Mouse (Mus musculus) cerebral cortex, adult 2 months (tissue): ENCODE measurements around the gene Fnip2.

Experiments used
- WGBS: fragments of 180-500 bp; shearing (Covaris S2); methylation state at CpG from one replicate; pipeline ENCODE4 v1.1.7; 2018; 5-methylcytosine and 5-hydroxymethylcytosine counted together

Gene Fnip2

DNA sequence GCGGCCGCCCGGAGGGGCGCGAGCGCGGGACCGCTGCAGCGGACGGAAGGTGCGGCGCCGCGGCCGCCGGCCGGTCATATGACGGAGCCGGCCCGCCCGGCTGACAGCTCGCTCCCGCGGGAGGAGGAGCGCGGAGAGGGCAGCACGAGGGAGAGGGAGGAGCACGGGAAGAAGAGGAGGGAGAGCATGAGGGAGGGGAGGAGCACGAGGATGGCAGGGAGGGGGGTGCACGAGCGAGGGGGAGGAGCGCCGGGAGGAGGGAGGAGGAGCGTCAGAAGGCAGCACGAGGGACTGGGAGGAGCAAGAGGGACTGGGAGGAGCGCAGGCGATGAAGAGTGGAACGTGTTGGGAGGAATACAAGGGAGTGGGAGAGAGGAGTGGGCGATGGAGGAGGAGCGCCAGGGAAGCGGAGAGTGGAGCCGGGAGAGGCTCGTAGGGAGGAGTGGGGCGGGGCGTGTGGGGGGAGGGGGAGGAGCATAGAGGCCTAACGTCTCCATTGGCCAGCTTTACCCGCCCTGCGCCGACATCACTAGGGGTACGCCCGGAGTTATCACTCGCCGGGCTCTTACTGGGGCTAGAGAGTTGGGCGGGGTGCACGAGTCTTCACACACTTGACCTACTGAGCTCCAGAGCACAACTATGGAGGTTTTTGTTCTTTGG is at the start of gene Fnip2:
TSS of gene Fnip2 (minus strand) at position 94 of the 660 bp plus-strand sequence.
- WGBS: under 1% methylated on average over 52 of the region's 55 CpGs

DNA sequence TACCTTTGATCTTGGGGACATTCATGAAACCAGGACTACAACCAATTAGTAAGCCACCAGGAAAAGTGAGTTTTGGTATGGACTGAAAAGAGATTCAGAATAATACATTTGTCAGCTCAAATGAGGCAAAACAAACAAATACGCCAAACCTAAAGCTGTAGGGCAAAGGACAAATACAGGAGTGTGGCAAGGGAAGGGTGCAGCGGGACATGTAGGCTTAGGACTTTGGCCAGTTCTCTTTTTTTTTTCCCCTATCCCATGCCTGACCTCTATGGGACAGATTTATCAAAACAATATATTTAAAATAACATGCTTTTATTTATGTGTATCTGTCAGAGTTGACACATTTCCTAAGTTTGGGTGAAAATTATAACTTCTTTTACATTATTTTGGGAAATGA is 42.3 kb upstream of the Fnip2 start:
- whole genome bisulfite sequencing: 89% methylated on average over 2 of the region's 2 CpGs

DNA sequence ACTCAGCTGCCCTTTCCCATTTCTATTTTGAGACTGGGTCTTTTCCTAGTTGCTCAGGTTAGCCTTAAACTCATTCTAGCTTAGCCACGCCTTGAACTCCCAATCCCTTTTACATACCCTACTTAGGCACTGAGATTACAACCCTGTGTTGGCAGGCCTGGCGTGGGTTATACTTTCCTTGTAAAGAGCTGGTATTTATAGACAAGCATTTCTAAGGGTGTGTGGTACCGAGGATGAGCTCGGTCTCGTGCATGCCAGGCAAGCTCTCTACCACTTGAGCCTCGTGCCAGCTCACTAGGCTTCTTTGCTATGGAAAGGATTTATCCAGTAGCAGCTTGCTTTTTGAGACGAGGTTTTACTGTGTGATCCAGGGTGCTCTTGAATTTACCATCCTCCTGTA is 27.9 kb upstream of the Fnip2 start:
- WGBS: 56% methylated on average over 7 of the region's 7 CpGs

DNA sequence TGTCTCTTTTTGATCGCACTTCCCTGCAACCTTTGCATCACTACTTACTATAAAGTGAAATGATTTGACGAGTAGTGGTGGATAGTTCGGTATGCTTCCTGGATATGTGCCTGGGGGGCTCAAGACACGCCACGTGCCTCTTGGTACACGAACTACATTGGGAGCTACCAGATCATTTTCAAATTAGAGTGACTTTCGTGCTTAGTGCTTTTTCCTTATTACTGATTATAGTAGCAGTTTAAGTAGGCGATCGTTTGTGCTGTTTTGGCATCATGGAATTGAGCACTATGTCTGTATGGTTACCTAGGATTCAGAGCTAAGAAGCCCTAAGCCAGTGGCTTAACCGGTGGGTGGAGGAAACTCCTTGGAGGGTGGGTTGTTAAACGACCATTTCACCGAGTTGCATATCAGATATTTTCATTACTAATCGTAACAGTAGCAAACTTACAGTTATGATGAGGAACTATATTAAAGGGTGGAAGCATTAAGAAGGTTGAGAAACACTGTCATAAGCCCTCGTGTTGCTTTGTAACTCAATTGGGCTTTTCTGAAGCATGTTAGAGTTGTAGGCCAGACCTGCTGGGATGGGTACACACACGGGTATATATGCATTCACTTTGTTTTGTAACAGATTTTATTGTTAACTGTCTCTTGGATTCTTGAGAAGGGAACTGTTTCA is 24.3 kb upstream of the Fnip2 start:
- WGBS: 3% methylated on average over 15 of the region's 15 CpGs

DNA sequence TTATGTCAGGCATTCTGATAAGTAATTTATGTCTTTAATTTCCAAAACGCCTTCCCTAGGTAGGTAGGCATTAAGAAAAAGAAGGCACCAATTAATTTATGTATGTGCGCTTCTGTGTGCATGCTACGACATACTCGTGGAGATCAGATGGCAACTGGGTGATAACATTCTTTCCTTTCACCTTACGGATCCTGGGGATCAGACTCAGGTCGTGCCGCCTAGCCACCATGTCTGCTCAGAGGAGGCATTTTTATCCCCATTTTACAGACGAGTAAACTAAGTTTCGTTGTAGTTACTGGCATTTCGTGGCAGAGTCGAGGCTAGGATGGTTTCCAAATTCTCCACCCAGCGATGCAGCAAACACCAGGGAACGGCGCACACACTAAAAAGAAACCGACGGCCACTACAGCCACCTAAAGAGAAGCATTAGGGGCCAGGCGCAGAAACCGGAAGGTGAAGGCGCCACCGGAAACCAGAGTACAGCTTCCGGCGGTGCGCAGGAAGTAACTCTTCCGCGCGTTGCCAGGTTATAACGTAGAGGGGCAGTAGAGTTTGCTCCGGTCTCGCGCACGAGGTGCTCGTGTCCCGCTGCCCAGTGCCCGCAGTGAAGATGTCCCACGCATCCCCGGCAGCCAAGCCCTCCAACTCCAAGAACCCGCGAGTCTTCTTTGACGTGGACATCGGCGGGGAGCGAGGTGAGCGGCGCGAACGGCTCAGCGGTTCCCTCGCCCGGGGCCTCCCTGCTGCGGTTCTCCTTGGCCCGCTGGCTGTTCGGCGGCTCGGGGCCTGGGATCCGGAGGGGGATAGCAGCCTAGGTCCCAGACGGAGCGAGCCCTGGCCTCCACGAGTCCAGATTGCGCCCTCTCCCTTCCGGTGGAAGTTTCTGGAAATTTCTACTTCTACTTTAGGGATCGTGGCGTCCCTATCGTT is 23.5 kb upstream of the Fnip2 start, which contains the start of gene Ppid:
TSS of gene Ppid (plus strand) at position 480 of the 930 bp plus-strand sequence.
- WGBS: 4% methylated on average over 63 of the region's 63 CpGs

DNA sequence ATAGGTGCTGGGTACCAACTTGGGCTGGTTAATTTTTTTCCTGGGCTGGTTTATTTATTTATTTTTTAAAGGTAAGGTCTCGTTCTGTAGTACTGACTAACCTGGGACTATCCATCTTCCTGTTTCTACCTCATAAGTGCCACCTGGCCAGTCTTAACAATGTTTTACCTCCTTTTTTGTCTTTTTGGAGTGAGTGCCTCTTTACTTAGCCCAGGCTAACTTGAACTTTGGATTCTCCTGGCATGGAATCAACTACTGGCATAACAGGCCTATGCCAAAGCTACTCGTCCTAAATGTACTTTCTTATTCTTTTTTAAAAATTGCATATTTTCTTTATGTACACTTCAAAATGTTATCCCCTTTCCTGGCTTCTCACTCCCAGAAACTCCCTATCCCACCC is 22.1 kb upstream of the Fnip2 start:
- WGBS: 79% methylated on average over 2 of the region's 2 CpGs

DNA sequence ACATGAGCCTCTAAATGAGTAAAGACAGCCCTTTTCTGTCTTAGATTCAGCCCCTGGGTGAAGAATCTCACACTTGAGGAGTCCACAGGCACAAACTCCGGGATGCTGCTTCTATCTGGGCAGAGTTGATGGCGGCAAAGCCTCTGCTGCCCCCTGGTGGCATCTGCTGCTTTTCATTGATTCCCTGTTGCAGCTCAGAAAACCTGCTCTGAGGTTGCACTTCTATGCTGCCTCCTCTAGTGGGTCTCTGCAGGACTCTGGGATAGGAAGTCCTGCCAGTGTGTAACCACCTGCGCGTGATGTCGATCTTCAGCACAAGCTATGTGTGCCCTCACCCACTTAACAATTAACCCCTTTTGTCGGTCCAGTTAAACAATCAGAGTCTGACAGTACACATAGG is 19.2 kb upstream of the Fnip2 start:
- WGBS: 2% methylated on average over 6 of the region's 6 CpGs

DNA sequence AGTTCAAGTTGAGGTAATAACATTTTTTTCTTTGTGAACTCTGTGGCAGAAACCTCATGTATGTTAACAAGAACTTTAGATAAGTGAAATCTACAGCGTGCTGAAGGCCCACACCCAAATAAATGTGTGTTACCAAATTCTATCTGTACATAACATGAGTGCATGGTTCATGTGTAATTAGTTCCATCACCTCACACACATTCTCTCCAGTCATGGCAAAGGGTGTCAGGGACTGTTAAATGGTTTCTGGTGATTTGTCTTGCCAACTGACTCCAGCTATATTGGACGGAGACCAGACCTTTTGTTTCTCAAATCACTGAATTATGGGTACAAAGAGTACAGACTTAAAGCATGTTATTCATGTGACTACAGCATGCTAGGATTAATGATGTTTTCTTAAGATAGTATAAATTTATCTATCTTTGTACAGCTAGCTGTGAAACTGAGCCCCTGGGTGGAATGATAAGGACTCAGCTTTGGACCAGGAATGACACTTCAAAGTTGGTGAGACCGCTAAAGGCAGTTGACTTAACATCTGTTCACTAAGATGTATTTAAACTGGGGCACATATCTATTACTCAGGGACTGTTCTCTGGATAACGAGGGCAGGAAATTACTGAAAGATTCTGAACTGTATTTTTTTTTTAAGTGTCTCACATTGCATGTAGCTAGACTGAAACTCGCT is 12.4 kb upstream of the Fnip2 start:
- WGBS: 86% methylated on average over 5 of the region's 5 CpGs

DNA sequence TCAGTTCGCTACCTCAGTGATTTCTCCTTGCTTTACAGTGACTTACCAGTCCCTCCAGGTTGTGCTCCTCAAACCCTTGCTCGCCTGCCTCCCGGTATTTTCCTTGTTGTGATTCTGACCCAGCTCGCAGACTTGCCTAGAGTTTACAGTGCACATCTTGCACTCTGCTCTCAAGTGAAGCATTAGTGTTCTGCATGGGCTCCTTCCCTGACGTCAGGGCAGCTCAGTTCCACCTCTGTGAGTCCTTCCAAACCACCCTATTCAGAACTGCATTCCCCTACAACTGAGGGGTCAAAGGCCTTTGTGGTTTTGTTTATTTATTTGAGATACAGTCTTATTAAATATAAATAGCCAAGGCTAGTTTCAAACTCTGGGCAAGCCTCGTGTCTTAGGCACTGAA is 10.6 kb upstream of the Fnip2 start:
- WGBS: 87% methylated on average over 6 of the region's 6 CpGs

DNA sequence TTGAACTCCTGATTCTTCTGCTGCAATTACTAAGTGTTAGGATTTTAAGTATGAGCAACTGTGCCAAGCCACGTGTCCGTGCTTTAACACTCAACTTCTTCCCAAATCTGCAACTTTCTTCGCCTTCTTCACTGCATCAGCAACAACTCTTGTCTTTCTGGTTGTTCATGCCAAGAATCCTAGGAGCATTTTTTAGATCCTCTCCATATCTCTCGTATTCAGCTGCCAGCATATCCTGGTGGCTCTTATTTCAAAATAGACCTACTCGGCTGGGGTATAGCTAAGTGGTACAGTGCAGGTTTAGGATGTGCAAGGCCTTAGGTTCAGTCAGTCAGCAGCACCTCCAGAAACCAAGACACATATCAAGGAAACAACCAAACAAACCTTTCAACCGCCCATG is 10.0 kb upstream of the Fnip2 start:
- WGBS: 67% methylated on average over 6 of the region's 6 CpGs

DNA sequence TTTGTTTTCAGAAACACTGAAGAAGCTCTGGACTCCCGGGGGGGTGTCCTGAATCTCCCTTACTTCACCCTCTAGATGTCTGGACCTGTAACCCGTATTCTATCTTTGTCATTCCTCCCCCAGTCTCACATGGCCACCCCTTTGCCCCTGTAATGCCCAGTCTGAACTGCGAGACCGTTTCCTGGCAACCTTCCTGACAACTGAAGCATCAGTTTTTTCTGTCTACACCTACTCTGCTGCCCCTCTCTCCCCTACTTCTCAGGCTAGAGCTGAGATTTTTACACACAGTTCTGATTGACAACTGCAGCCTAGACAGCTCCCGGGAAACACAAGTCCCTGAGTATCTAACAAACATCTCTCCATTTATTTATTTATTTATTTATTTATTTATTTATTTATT is 9.3 kb upstream of the Fnip2 start:
- WGBS: 35% methylated on average over 5 of the region's 5 CpGs

DNA sequence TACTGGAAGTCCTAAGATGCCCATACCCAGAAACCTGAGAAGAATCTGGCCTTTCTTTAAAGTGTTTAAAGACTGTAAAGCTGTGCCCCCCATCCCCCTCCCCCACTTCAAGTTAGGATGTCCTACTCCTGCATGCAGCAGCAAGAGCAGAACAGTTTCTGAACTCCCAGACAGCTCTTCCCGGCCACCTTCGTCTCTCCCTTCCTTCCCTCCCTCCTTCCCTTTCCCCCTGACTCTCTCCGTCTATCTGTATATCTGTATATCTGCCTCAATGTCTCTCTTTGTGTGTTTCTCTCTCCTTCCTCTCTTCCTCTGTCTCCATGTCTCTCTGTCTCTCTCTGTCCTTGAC is 8.8 kb upstream of the Fnip2 start:
- WGBS: 30% methylated on average over 3 of the region's 3 CpGs

DNA sequence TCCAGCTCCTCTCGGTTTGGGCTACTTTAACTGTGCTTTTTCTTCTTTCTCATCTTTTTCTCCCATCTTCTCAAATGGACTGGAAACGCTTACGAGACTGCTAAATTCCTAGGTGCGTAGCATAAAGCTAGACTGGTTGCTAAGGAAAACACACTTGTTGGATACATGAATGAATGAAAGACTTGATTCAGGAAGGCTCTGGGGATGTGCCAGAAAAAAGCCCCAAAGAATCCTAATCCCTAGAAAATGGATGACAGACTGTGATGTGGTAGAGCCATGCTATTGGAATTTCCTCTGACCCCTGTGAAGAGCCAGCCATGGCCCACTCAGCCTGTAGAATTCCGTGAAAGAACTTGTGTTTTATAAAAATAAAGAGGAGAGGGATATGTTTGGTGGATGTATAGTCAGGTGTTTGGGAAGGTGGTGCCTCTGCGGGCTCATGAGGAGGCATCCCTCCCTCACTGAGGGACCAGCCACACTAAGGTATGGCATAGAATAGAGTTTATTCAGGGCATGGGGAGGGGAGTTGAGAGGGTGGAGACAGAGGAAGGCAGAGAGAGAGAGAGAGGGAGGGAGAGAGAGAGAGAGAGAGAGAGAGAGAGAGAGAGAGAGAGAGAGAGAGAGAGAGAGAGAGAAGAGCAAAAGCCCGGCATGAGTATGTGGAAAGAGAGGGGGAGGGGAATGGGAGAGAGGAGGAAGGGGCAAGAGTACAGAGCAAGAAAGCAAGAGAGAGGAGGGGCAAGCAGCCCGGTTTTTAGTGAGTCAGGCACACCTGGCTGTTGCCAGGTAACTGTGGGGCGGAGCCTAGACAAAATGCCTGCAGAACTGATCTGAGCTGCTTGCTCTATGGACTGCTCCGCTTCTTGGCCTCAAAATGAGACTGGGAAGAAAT is 8.2 kb upstream of the Fnip2 start:
- WGBS: 43% methylated on average over 10 of the region's 10 CpGs

DNA sequence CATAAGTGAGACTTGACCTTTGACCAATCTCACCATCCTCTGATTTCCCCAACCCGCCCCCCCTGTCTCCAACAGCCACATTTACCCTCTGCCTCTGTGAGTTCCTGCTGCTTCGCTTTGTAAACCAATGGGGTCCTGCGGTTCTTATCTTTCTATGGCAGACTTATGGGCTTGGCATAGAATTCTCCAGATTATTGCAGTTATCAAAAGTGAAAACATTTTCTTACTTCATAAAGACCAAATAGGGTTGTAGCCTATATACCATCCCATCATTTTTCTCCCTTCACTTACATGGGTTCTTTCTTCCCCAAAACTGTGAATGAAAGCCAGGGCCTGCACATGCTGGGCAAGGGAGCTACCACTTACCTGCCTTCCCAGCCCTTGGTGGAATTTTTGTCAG is 6.7 kb upstream of the Fnip2 start:
- WGBS: 98% methylated on average over 3 of the region's 3 CpGs

DNA sequence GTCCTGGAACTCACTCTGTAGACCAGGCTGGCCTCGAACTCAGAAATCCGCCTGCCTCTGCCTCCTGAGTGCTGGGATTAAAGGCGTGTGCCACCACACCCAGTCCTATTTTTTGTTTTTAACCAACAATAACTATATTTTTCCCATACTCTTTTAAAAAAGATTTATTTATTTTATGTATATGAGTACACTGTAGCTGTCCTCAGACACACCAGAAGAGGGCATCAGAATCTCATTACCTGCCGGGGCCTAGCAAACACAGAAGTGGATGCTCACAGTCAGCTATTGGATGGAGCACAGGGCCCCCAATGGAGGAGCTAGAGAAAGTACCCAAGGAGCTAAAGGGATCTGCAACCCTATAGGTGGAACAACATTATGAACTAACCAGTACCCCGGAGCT is 5.8 kb upstream of the Fnip2 start:
- WGBS: 95% methylated on average over 5 of the region's 5 CpGs

DNA sequence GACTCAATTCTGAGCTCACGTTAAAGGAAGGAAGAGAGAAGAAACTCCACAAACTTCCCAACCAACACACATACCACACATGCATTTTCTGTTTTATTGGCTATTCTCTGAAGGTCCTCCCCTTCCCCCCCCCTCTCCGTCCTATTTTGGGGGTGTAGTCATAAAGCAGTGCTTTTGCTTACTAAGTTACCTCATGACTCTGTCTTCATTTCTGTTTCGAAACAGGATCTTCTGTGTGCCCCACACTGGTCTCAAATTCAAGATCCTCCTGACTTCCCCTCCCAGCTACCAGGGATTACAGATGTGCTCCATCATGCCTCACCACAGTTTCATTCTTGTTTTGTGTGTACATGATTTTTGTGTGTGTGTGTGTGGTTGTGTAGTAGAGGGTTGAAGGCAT is 4.8 kb upstream of the Fnip2 start:
- WGBS: 79% methylated on average over 3 of the region's 3 CpGs

DNA sequence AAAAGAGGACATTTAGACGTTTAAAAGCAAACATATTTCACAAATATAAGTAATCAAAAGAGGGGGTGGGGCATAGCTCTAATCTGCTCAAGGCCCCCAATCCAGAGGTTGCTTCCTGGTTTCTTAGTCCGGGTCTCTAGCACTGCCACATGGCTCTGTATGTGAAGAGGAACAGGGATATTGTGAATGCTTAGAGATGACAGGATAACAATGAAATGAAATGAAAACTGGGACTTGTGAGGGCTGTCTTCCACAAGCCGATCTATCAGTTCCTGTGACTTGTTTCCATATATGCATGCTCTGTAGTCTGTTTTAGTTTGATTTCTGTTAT is 1.7 kb upstream of the Fnip2 start:
- WGBS: 92% methylated on average over 3 of the region's 3 CpGs

DNA sequence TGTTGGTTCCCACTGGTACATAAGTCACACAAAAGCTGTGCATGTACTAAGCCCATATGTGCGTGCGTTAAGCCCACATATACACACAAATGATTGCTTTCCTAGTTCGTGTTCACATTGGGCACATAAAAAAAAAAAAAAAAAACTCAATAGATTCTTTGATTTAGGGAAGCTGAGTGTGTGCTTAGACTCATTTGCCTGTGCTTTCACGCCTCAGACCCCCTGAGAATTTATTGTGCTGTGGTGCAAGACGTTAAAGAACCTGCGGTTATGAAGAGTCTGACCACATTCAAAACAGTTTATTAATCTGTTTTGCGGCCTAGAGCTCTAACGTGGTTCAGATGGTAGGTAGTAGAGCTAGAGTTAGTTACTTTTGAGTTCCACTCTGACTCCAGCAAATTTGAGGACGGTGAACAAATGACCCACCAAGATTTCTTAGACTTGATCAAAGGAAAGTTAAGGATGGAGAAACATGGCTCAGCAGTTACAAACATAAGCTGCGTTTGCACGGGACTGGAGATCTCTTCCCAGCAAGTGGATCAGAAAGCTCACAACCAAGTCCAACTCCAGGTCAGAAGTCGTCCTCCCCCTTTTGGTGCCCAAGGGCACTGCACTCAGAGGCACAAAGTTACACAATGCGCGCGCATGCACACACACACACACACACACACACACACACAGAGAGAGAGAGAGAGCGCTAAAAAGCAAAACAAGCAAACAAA is 1.2 kb upstream of the Fnip2 start:
- WGBS: 80% methylated on average over 16 of the region's 16 CpGs

DNA sequence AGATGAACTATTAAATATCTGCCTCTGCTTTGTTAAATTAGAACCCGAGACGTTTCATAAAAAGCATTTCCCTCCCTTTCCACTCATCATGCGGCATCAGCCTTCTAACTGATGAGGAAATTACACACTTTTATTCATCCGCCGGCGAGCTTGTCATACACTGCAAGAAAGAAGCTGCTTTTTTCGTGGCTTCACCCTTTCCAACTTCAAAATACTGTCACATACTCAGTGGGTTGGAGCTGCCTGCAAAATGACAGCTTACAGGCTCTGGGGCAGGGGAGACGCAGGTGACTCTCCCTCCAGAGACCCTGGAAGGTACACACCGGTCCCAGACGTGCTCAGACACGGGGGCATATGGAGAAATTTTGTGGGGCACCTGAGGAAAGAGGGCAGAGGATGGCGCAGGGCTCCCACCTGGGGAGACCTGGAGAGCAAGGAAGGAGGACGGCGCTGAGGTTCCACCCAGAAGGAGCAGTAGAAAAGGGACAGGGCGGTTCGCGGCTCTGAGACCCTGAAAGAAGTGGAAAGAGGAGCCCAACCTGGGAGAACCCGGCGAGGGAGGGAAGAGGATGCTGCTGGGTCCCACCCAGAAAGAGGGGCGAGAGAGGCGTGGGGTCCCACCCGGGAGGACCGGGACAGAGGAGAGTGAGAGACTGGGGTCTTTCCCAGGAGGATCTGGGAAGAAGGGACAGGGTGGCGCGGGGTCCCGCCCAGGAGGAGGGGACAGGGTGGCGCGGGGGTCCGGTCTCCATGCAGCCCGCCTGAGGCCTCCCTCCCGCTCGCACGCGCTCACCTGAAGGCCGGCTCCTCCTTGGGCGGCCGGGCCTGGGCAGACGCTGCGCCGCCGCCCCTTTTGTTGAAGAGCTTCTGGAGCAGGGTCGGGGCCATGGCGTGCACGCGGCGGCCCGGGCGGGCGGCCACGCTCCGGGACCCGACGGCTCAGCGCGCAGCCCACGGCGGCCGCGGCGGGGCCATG is 592 bp downstream of the Fnip2 start:
- WGBS: 2% methylated on average over 60 of the region's 60 CpGs
